Mouse (Mus musculus) neural tube, embryonic 15.5 days (tissue): ENCODE data around the gene Adssl1. TPM values are rescaled to one million over a fixed set of nuclear protein-coding genes. Genes with fewer than 3 reads are reported as not detected.

Experiments
- ATAC-seq: fragments of 200-750 bp; cut with Nextera tagmentation; 2 replicates; pipeline ENCODE4 v1.8.0; 2017; ENCODE audit warnings: mild to moderate bottlenecking, moderate TSS enrichment, moderate library complexity; ENCODE audit not compliant: low FRiP score
- H3K27ac ChIP-seq: fragments of 300-500 bp; sonication (generic); replicated peaks from 2 replicates; pipeline ENCODE4 v1.5.1; 2015; ENCODE audit warnings: mild to moderate bottlenecking, inconsistent platforms
- H3K27me3 ChIP-seq: fragments of 300-500 bp; sonication (generic); replicated peaks from 2 replicates; pipeline ENCODE4 v1.6.1; 2015; ENCODE audit warnings: inconsistent platforms
- H3K36me3 ChIP-seq: fragments of 300-500 bp; sonication (generic); 2 replicates; pipeline ENCODE4 v1.6.1; 2015; ENCODE audit warnings: inconsistent platforms
- H3K4me1 ChIP-seq: fragments of 300-500 bp; sonication (generic); 2 replicates; pipeline ENCODE4 v1.6.1; 2015; ENCODE audit warnings: inconsistent platforms
- H3K4me2 ChIP-seq: fragments of 300-500 bp; sonication (generic); 2 replicates; pipeline ENCODE4 v1.6.1; 2015; ENCODE audit warnings: inconsistent platforms, mild to moderate bottlenecking, moderate library complexity
- H3K4me3 ChIP-seq: fragments of 300-500 bp; sonication (generic); replicated peaks from 2 replicates; pipeline ENCODE4 v1.5.1; 2015; ENCODE audit warnings: mild to moderate bottlenecking, inconsistent platforms
- H3K9ac ChIP-seq: fragments of 300-500 bp; sonication (generic); replicated peaks from 2 replicates; pipeline ENCODE4 v1.6.1; 2015; ENCODE audit warnings: mild to moderate bottlenecking, inconsistent platforms
- H3K9me3 ChIP-seq: fragments of 300-500 bp; sonication (generic); replicated peaks from 2 replicates; pipeline ENCODE4 v1.6.1; 2016; ENCODE audit warnings: inconsistent platforms
- WGBS: fragments of 180-500 bp; shearing (Covaris S2); methylation state at CpG from one replicate; pipeline ENCODE4 v1.1.7; 2015; ENCODE audit warnings: mixed read lengths; 5-methylcytosine and 5-hydroxymethylcytosine counted together
- polyA plus RNA-seq: library from polyadenylated mRNA; unstranded; fragments of >200 nt; fragmentation: Nextera tagmentation; extraction: Ambion mirVana; gene quantifications from 2 replicates; pipeline ENCODE4 v1.2.1, GENCODE M21; 2015

The Adssl1 gene
- polyA plus RNA-seq = 7.6 and 8.6 TPM in 2 replicates

DNA sequence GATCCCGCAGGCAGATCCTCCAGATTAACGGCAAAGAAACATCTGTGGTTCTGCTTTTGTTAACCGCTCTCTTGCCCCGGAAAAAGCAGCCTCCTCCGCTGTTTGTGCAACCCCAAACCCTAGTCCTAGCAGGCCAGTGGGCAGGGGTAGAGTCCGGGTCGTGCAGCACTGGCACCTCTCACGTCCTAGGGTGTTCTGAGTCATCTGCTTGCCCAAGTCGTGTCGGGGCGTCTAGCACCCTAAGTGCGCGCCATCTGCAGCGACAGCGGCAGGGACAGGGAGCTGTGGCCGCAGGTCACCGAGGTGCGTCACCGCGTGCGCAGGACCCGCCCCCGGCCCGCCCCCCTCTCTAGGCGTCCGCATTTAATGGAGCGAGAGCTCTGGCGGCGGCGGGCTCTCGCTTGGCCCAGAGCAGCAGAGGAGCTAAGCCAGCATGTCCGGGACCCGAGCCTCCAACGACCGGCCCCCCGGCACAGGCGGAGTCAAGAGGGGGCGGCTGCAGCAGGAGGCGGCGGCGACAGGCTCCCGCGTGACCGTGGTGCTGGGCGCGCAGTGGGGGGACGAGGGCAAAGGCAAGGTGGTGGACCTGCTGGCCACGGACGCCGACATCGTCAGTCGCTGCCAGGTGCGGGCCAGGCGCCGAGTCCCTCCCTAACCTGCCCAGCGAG is at the start of gene Adssl1:
Gene Adssl1, plus strand, starts transcription at position 360 of the 668 bp plus-strand sequence.
- peak within 1 kb of the TSS; percentile 97 for H3K4me2 ChIP-seq
- H3K27ac ChIP-seq = no peak within 1 kb of the TSS
- H3K4me3 ChIP-seq = peak within 1 kb of the TSS; percentile 55
- peak; percentile 67 for ATAC-seq
- H3K9ac ChIP-seq = peak within 1 kb of the TSS; percentile 67
- H3K36me3 ChIP-seq = no peaks in the 10 kb centered on the region
- peaks cover 33% of the 10 kb centered on the region for H3K27me3 ChIP-seq
- peaks cover 26% of the 10 kb centered on the region for H3K4me1 ChIP-seq
- no peaks in the 10 kb centered on the region for H3K9me3 ChIP-seq
- WGBS = under 1% methylated on average over 55 of the region's 56 CpGs

DNA sequence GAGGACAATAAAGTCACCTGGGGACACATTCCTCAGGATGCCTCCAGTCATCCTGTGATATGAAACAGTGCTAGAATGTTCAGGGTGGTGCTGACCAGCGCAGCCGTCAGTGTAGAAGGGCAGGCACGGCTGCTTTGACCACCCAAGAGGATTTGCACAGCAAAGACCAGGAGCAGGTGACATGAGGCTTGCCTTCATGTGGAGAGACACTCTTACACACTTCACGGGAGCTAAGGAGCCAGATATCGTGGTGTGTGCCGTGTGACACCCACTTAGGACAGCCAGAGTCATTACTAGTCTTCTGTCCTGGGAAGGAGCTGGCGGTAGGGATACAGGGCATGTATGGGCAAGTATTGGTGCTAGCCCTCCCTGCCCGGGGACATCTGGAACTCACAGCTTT is 49.7 kb upstream of the Adssl1 start:
- Histone ChIP-seq H3K27me3 (no peaks in the 10 kb centered on the region), H3K9ac (no peak overlapping the region), H3K27ac (no peak overlapping the region), H3K4me3 (no peak overlapping the region), H3K36me3 (no peaks in the 10 kb centered on the region), H3K4me2 (no peak overlapping the region), H3K9me3 (no peaks in the 10 kb centered on the region), H3K4me1 (no peaks in the 10 kb centered on the region)
- no peak for ATAC-seq
- WGBS = 93% methylated on average over 8 of the region's 8 CpGs

DNA sequence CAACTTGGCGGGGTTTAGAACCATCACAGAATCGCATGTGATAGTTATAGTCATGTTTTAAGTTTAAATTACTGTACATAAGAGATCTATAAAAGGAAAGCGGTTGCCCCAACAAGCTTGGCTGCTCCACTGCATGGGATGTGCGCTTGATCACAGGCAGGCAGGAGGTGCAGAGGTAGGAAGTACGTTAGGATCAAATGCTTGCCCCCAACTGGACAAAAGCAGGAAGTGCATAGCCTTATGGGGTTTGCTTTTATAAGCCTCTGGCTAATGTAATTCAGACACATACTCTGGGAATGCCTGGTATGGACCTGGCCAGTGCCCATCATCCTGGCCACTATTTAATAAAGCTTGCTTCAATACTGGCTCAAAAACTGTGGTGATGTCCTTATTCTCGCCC is 48.8 kb upstream of the Adssl1 start:
- no peaks in the 10 kb centered on the region for H3K27me3 ChIP-seq
- no peak overlapping the region for H3K9ac ChIP-seq
- no peaks in the 10 kb centered on the region for H3K4me1 ChIP-seq
- no peaks in the 10 kb centered on the region for H3K36me3 ChIP-seq
- H3K4me3 ChIP-seq = no peak overlapping the region
- 63% methylated on average over 6 of the region's 6 CpGs for WGBS
- no peak overlapping the region for H3K4me2 ChIP-seq
- no peak for ATAC-seq
- no peaks in the 10 kb centered on the region for H3K9me3 ChIP-seq
- H3K27ac ChIP-seq = no peak overlapping the region

DNA sequence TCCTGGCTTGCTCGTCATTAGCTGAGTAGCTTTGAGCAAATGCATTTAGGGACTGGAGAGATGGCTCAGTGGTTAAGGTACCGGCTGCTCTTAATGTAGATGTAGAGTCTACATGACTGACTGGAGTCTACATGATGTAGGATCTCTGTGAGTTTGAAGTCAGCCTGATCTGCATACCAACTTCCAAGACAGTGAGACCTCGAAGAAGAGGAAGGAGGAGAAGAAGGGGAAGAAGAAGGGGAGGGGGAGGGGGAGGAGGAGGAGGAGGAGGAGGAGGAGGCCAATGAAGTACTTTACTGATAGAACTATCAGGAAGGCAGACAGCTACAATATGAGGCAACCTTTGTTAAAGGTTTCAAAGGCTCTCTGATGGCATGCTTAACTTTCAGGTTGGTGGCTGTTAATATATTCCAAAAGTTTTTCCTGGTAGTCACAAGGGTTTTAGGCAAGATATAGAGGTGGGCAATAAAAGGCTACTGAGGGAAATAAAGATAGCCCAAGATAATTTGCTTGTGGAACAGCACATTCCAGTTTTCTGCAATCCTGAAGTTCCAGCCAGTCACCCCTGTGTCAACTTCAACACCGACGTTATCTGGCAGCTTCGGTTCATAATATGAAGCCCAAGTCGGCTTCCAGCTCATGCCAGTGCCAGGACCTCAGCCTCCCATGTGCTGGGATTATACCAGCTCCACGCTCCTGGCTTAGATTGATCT is 44.4 kb upstream of the Adssl1 start:
- Histone ChIP-seq H3K9me3 (no peaks in the 10 kb centered on the region), H3K9ac (no peak overlapping the region), H3K27ac (no peak overlapping the region), H3K4me1 (peaks cover 7% of the 10 kb centered on the region), H3K4me2 (no peak overlapping the region), H3K4me3 (no peak overlapping the region), H3K36me3 (no peaks in the 10 kb centered on the region), H3K27me3 (0 out of 2 replicates have a peak, but pooled peaks cover 2% of the 10 kb centered on the region)
- no peak for ATAC-seq
- 79% methylated on average over 8 of the region's 8 CpGs for WGBS

DNA sequence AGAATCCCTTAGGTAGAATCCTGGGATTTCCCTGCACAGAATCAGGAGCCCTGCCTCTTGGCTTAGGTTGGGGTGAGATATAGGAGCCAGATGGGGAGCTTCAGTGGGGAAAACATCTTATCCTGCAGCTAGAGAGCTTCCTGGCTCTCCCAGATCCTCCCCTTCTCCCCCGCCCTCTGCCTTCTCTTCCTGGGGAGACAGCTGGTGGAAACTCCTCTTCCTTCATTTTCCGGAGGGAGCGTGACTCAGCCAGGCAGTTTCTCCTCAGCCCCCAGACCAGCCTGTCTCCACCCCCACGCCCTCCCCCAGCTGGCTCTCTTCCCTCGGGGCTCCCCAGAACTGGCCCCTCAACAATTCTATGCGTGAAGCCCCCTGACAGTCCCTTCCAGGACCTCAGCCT is 43.5 kb upstream of the Adssl1 start:
- Histone ChIP-seq H3K36me3 (no peaks in the 10 kb centered on the region), H3K9me3 (no peaks in the 10 kb centered on the region), H3K4me2 (no peak overlapping the region), H3K27me3 (0 out of 2 replicates have a peak, but pooled peaks cover 2% of the 10 kb centered on the region), H3K4me3 (no peak overlapping the region), H3K27ac (peak overlapping the region; percentile 54), H3K4me1 (peaks cover 7% of the 10 kb centered on the region), H3K9ac (no peak overlapping the region)
- ATAC-seq = no peak
- WGBS = 19% methylated on average over 3 of the region's 6 CpGs

DNA sequence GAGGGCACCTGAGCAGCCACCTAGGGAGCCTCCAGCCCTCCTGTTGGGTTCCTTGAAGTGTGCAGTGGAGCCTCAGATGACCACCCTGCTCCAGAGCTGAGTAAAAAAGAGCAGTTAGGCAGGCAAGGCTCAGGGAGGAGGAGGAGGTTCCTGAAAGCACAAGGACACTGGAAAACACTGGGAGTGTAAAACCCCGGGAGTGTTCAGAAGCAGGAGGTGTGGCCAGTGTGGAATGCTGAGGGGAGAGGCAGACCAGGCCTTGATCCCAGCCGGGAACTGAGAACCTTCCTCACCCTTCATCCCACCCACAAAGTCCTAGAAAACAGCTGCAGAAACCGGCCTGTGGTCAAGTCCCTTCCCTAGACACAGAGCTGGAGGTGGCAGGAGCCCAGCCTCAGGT is 43.1 kb upstream of the Adssl1 start:
- ATAC-seq = no peak
- no peak overlapping the region for H3K4me3 ChIP-seq
- H3K27ac ChIP-seq = peak overlapping the region; percentile 54
- no peak overlapping the region for H3K9ac ChIP-seq
- H3K4me2 ChIP-seq = no peak overlapping the region
- H3K27me3 ChIP-seq = 0 out of 2 replicates have a peak, but pooled peaks cover 2% of the 10 kb centered on the region
- WGBS = 16% methylated on average over 3 of the region's 3 CpGs
- H3K9me3 ChIP-seq = no peaks in the 10 kb centered on the region
- H3K4me1 ChIP-seq = peaks cover 7% of the 10 kb centered on the region
- no peaks in the 10 kb centered on the region for H3K36me3 ChIP-seq

DNA sequence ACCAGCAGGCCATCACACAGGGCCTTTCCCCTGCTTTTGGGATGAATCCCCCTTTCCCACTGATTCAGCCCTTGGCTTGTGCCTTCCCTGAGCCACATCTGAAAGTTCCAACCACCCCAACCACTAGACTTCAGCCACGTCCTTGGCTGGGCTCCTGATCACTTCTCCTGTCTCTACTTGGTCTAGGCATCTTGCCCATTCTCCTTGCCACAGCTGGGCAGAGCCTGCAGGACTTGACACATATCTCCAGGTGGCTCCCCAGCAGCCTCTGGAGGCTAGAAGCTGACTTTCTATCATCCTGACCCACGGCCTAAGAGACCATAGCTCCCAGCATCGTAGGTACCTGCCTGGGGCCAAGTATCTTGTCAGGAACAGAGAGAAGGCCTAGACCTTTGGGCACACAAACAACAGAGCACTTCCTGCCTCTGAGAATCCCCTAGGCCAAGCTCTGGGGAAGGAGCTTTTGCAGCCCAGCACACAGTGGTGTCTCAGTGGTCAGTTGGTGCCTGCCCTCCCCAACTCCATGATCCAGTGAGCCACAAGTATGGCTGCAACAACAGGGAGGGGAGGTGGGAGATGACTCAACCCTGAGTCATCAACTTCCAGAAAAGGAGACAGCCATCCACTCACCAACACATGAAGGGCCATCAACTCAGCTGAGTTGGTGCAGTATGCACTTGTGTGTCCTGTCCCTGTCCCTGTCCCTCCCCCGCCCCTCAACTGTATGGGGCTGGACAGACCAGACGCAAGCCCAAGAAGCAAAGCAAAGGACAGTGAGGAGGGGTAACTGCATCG is 41.4 kb upstream of the Adssl1 start:
- Histone ChIP-seq H3K4me3 (no peak overlapping the region), H3K9ac (no peak overlapping the region), H3K27me3 (0 out of 2 replicates have a peak, but pooled peaks cover 2% of the 10 kb centered on the region), H3K4me2 (no peak overlapping the region), H3K36me3 (no peaks in the 10 kb centered on the region), H3K9me3 (no peaks in the 10 kb centered on the region), H3K4me1 (peaks cover 7% of the 10 kb centered on the region), H3K27ac (no peak overlapping the region)
- no peak for ATAC-seq
- 70% methylated on average over 6 of the region's 6 CpGs for WGBS

DNA sequence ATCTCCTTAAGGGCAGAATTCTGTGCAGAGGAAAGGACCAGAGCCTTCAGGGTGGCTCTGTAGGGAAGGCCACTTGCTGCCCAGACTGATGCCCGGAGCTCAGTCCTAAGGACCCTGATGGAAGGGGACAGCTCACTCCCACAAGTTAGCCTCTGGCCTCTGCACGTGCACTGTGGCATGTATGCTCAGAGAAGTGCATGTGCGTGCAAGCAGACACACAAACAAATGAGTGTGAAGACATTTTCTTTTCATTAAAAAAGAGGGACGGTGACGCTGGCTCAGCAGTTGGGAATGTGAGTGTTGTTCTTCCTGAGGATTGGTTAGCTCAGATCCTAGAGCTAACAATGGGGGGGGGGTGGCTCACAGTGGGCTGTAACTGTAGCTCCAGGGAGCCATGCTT is 40.4 kb upstream of the Adssl1 start:
- Histone ChIP-seq H3K4me2 (no peak overlapping the region), H3K9me3 (no peaks in the 10 kb centered on the region), H3K36me3 (no peaks in the 10 kb centered on the region), H3K27me3 (0 out of 2 replicates have a peak, but pooled peaks cover 2% of the 10 kb centered on the region), H3K27ac (no peak overlapping the region), H3K4me3 (no peak overlapping the region), H3K9ac (no peak overlapping the region), H3K4me1 (peaks cover 7% of the 10 kb centered on the region)
- no peak for ATAC-seq
- WGBS = 43% methylated on average over 5 of the region's 5 CpGs

DNA sequence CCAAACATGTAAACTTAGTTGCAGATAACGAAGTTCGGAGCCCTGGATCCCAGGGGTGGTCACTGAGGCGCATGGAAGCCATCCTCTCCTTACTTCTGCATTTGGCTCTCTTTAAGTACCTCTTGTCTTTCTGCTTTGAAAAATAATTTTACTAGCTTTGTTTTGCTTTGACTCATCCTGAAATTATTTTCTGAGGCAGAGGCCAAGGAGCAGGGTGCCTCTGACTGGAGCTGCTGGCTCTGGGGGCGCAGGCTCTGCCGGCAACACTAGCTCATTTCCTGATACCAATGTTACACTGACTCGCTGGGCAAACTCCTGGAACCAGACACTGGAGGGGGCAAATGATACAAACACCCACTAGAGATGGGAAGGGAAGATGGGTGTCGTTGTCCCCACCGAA is 39.9 kb upstream of the Adssl1 start:
- Histone ChIP-seq H3K4me1 (peaks cover 7% of the 10 kb centered on the region), H3K27ac (no peak overlapping the region), H3K4me2 (no peak overlapping the region), H3K27me3 (0 out of 2 replicates have a peak, but pooled peaks cover 2% of the 10 kb centered on the region), H3K4me3 (no peak overlapping the region), H3K36me3 (no peaks in the 10 kb centered on the region), H3K9ac (no peak overlapping the region), H3K9me3 (no peaks in the 10 kb centered on the region)
- 83% methylated on average over 8 of the region's 8 CpGs for WGBS
- ATAC-seq = no peak

DNA sequence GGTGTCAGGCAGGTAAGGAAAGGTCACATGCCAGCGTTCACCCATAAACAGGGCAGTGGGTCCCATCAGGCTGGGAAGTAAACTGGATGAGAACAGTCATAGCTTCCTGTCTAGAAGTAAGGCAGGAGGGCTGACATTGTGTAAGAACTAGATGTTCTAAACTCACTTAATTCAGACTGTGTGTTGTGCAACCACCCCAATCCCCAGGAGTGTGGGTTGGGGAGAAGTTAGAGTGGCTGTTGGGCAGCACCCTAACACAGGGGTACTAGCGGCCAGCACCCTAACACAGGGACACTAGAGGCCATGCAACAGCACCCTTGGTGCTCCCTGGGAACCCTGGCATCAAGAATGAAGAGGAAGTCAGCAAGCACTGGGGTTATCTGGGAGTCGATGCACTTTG is 38.7 kb upstream of the Adssl1 start:
- H3K27me3 ChIP-seq = peaks cover 2% of the 10 kb centered on the region; the same call in 1 of the 2 replicates
- H3K36me3 ChIP-seq = no peaks in the 10 kb centered on the region
- no peak overlapping the region for H3K9ac ChIP-seq
- H3K4me2 ChIP-seq = no peak overlapping the region
- H3K9me3 ChIP-seq = no peaks in the 10 kb centered on the region
- H3K27ac ChIP-seq = no peak overlapping the region
- H3K4me3 ChIP-seq = no peak overlapping the region
- no peak for ATAC-seq
- 87% methylated on average over 3 of the region's 3 CpGs for WGBS
- peaks cover 7% of the 10 kb centered on the region for H3K4me1 ChIP-seq

DNA sequence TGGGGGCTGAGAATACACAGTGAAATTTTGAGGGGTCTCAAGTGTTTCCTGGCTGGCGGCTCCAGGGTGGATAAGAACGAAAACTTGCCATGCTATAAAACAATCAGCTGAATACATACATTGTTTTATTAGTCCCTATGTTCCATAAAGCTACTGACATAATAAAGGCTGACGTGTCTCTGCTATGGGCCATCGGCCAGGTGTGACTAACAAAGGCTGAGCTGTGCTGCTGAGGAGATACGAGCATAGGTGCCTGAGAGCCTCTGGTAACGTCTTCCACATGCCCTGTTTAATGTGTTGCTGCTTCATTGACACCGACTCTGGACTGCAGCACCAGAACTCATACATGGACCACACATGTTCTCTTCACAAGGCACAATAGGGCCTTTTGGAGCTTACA is 34.9 kb upstream of the Adssl1 start:
- Histone ChIP-seq H3K9ac (no peak overlapping the region), H3K27me3 (peaks cover 30% of the 10 kb centered on the region), H3K36me3 (no peaks in the 10 kb centered on the region), H3K27ac (no peak overlapping the region), H3K4me2 (no peak overlapping the region), H3K4me1 (peaks cover 18% of the 10 kb centered on the region), H3K4me3 (no peak overlapping the region), H3K9me3 (no peaks in the 10 kb centered on the region)
- WGBS = 50% methylated on average over 7 of the region's 7 CpGs
- no peak for ATAC-seq
